Mouse (Mus musculus): ENCODE data around the gene Tmem30b.
"Not testable (repeated sequence)": the region's sequence is repeated elsewhere in the genome, so short reads cannot be mapped to it uniquely, and the experiment has no call there.

Tmem30b gene

GRCm38 (mm10) chr12:73546086-73546711 is at the start of gene Tmem30b:
Gene Tmem30b (minus strand): TSS chr12:73546392.
- DNase-seq = peak; percentile 77

GRCm38 (mm10) chr12:73595226-73595625 is 49.0 kb upstream of the Tmem30b start:
- DNase-seq = no peak

GRCm38 (mm10) chr12:73594177-73594745 is 48.1 kb upstream of the Tmem30b start:
- DNase-seq = no peak

GRCm38 (mm10) chr12:73593021-73593798 is 47.0 kb upstream of the Tmem30b start:
- no peak for DNase-seq

GRCm38 (mm10) chr12:73591625-73592024 is 45.4 kb upstream of the Tmem30b start:
- DNase-seq = peak; percentile 71

GRCm38 (mm10) chr12:73590627-73591276 is 44.6 kb upstream of the Tmem30b start:
- no peak for DNase-seq

- DNase-seq = no peak
Observed at GRCm38 (mm10) chr12:73587262-73587661, 41.1 kb upstream of the Tmem30b start.

GRCm38 (mm10) chr12:73585850-73586249 is 39.7 kb upstream of the Tmem30b start:
- no peak for DNase-seq

GRCm38 (mm10) chr12:73585241-73585801 is 39.1 kb upstream of the Tmem30b start:
- peak; percentile 34 for DNase-seq

- DNase-seq = peak; percentile 84
Observed at GRCm38 (mm10) chr12:73584610-73585240, 38.5 kb upstream of the Tmem30b start, which contains the start of gene Prkch. Gene Prkch (plus strand): TSS chr12:73584796.

- no peak for DNase-seq
Observed at GRCm38 (mm10) chr12:73583813-73584609, 37.8 kb upstream of the Tmem30b start.

GRCm38 (mm10) chr12:73583318-73583717 is 37.1 kb upstream of the Tmem30b start:
- DNase-seq = no peak

- no peak for DNase-seq
Observed at GRCm38 (mm10) chr12:73580811-73581210, 34.6 kb upstream of the Tmem30b start.

GRCm38 (mm10) chr12:73578141-73578540 is 31.9 kb upstream of the Tmem30b start:
- DNase-seq = no peak

- DNase-seq = no peak
Observed at GRCm38 (mm10) chr12:73574632-73575031, 28.4 kb upstream of the Tmem30b start.

- no peak for DNase-seq
Observed at GRCm38 (mm10) chr12:73565620-73565969, 19.4 kb upstream of the Tmem30b start.

- DNase-seq = no peak
Observed at GRCm38 (mm10) chr12:73564795-73565619, 18.8 kb upstream of the Tmem30b start.

- no peak for DNase-seq
Observed at GRCm38 (mm10) chr12:73564176-73564575, 18.0 kb upstream of the Tmem30b start.

GRCm38 (mm10) chr12:73563122-73563521 is 16.9 kb upstream of the Tmem30b start:
- not testable (repeated sequence) for DNase-seq

GRCm38 (mm10) chr12:73560091-73560490 is 13.9 kb upstream of the Tmem30b start:
- peak; percentile 29 for DNase-seq

Measured in kidney, adult 18-20 months (tissue).